Mouse (Mus musculus) forebrain, postnatal 0 days (tissue): ENCODE measurements around the gene Nkpd1. TPM values are rescaled to one million over a fixed set of nuclear protein-coding genes. Genes with fewer than 3 reads are reported as not detected.
A peak's percentile ranks its signal among the peaks of the same experiment; 100 is the strongest.

Experiments
- ATAC-seq: fragments of 200-750 bp; cut with Nextera tagmentation; 2 replicates; pipeline ENCODE4 v1.8.0; 2017; ENCODE audit warnings: mild to moderate bottlenecking, moderate library complexity
- DNase-seq: peaks from one replicate; pipeline ENCODE4 v3.0.0-alpha.2; 2015
- H3K27ac ChIP-seq: fragments of 300-500 bp; sonication (generic); 2 replicates; pipeline ENCODE4 v1.5.1; 2014; ENCODE audit warnings: low read depth, mild to moderate bottlenecking, antibody characterized with exemption, low read length, moderate library complexity, mixed read lengths
- H3K27me3 ChIP-seq: fragments of 300-500 bp; sonication (generic); 2 replicates; pipeline ENCODE4 v1.6.1; 2014; ENCODE audit warnings: mild to moderate bottlenecking, low read length, mixed read lengths; ENCODE audit not compliant: insufficient read depth
- H3K36me3 ChIP-seq: fragments of 300-500 bp; sonication (generic); 2 replicates; pipeline ENCODE4 v1.6.1; 2014; ENCODE audit warnings: mild to moderate bottlenecking, moderate library complexity; ENCODE audit not compliant: insufficient read depth
- H3K4me1 ChIP-seq: fragments of 300-500 bp; sonication (generic); 2 replicates; pipeline ENCODE4 v1.6.1; 2014; ENCODE audit warnings: antibody characterized with exemption; ENCODE audit not compliant: insufficient read depth
- H3K4me2 ChIP-seq: fragments of 300-500 bp; sonication (generic); 2 replicates; pipeline ENCODE4 v1.6.1; 2014; ENCODE audit warnings: low read depth, mild to moderate bottlenecking, moderate library complexity
- H3K4me3 ChIP-seq: fragments of 300-500 bp; sonication (generic); 2 replicates; pipeline ENCODE4 v1.5.1; 2014; ENCODE audit warnings: low read depth, low read length, mixed read lengths
- H3K9ac ChIP-seq: fragments of 300-500 bp; sonication (generic); 2 replicates; pipeline ENCODE4 v1.6.1; 2014; ENCODE audit warnings: mild to moderate bottlenecking
- H3K9me3 ChIP-seq: fragments of 300-500 bp; sonication (generic); 2 replicates; pipeline ENCODE4 v1.6.1; 2016; ENCODE audit warnings: low read length
- CTCF ChIP-seq: sonication (generic); IDR thresholded peaks from 2 replicates; pipeline ENCODE4 v1.5.1; 2016; ENCODE audit warnings: antibody characterized with exemption, control low read depth, low read depth
- WGBS: fragments of 180-500 bp; shearing (Covaris S2); extraction: QIAGEN DNeasy Blood & Tissue Kit; methylation state at CpG from one replicate; pipeline ENCODE4 v1.1.7; 2014; 5-methylcytosine and 5-hydroxymethylcytosine counted together
- polyA plus RNA-seq: library from polyadenylated mRNA; unstranded; fragments of >200 nt; fragmentation: Nextera tagmentation; extraction: Ambion mirVana; gene quantifications from 2 replicates; pipeline ENCODE4 v1.2.1, GENCODE M21; 2015
- total RNA-seq: library from RNA; depleted of rRNA; stranded (reverse); fragments of >200 nt; gene quantifications from 2 replicates; pipeline ENCODE4 v1.2.3, GENCODE M21; 2014

Gene Nkpd1
- total and polyA plus RNA-seq, 2 experiments from 2014 or later: 2.0 to 2.3 TPM

- H3K4me2 ChIP-seq: peak within 1 kb of the TSS; percentile 91
- H3K9me3 ChIP-seq: no peaks in the 10 kb centered on the region
- no peak for TF ChIP-seq CTCF
- DNase-seq (peak; percentile 58), ATAC-seq (peak; percentile 33)
- peak within 1 kb of the TSS; percentile 76 for H3K4me3 ChIP-seq
- H3K27ac ChIP-seq: peak within 1 kb of the TSS; percentile 99
- H3K9ac ChIP-seq: peak within 1 kb of the TSS; percentile 97
- peaks cover 17% of the 10 kb centered on the region for H3K36me3 ChIP-seq
- WGBS: 2% methylated on average over 19 of the region's 19 CpGs
- H3K27me3 ChIP-seq: no peaks in the 10 kb centered on the region
- H3K4me1 ChIP-seq: peaks cover 26% of the 10 kb centered on the region; the same call in 1 of the 2 replicates
Observed at GRCm38 (mm10) chr7:19562643-19563410, 45.2 kb downstream of the Nkpd1 start, which contains the start of gene Ppp1r37. Ppp1r37 (minus strand) TSS chr7:19563076.

- Histone ChIP-seq H3K9me3 (no peaks in the 10 kb centered on the region), H3K4me2 (no peak overlapping the region), H3K27ac (no peak overlapping the region), H3K27me3 (no peaks in the 10 kb centered on the region), H3K9ac (no peak overlapping the region), H3K4me3 (no peak overlapping the region), H3K36me3 (peaks cover 21% of the 10 kb centered on the region), H3K4me1 (peaks cover 25% of the 10 kb centered on the region; the same call in 1 of the 2 replicates)
- no peak for TF ChIP-seq CTCF
- no peak for ATAC-seq
- no peak for DNase-seq
- 87% methylated on average over 3 of the region's 3 CpGs for whole genome bisulfite sequencing
Observed at GRCm38 (mm10) chr7:19563884-19564283, 46.2 kb downstream of the Nkpd1 start.

- ATAC-seq: no peak
- Histone ChIP-seq H3K4me2 (no peak overlapping the region), H3K36me3 (peaks cover 26% of the 10 kb centered on the region)
Observed at GRCm38 (mm10) chr7:19564455-19564854, 46.8 kb downstream of the Nkpd1 start.

GRCm38 (mm10) chr7:19565803-19566202 lies 48.2 kb downstream of the Nkpd1 start:
- DNase-seq: no peak
- Histone ChIP-seq H3K36me3 (peaks cover 32% of the 10 kb centered on the region), H3K4me3 (no peak overlapping the region), H3K4me2 (no peak overlapping the region), H3K9ac (no peak overlapping the region), H3K4me1 (0 out of 2 replicates have a peak, but pooled peaks cover 10% of the 10 kb centered on the region), H3K27ac (no peak overlapping the region), H3K27me3 (no peaks in the 10 kb centered on the region), H3K9me3 (no peaks in the 10 kb centered on the region)
- 91% methylated on average over 2 of the region's 2 CpGs for WGBS
- no peak for TF ChIP-seq CTCF
- no peak for ATAC-seq

More at GRCm38 (mm10) chr7:19564455-19564854, 46.8 kb downstream of the Nkpd1 start:
- H3K27ac ChIP-seq: no peak overlapping the region
- 90% methylated on average over 4 of the region's 4 CpGs for WGBS
- H3K4me1 ChIP-seq: 0 out of 2 replicates have a peak, but pooled peaks cover 19% of the 10 kb centered on the region
- no peaks in the 10 kb centered on the region for H3K9me3 ChIP-seq
- no peak overlapping the region for H3K4me3 ChIP-seq
- no peak overlapping the region for H3K9ac ChIP-seq
- DNase-seq: no peak
- TF ChIP-seq CTCF: peak; percentile 31; the same call in 1 of the 2 replicates
- H3K27me3 ChIP-seq: no peaks in the 10 kb centered on the region

GRCm38 (mm10) chr7:19567426-19567825 lies 49.8 kb downstream of the Nkpd1 start:
- TF ChIP-seq CTCF: no peak
- ATAC-seq: no peak
- Histone ChIP-seq H3K4me2 (no peak overlapping the region), H3K4me3 (no peak overlapping the region), H3K9ac (no peak overlapping the region), H3K27ac (no peak overlapping the region), H3K9me3 (no peaks in the 10 kb centered on the region), H3K27me3 (no peaks in the 10 kb centered on the region), H3K36me3 (peaks cover 32% of the 10 kb centered on the region), H3K4me1 (0 out of 2 replicates have a peak, but pooled peaks cover 6% of the 10 kb centered on the region)
- WGBS: 93% methylated on average over 8 of the region's 8 CpGs
- DNase-seq: no peak

- TF ChIP-seq CTCF: no peak
- Histone ChIP-seq H3K4me1 (no peaks in the 10 kb centered on the region), H3K36me3 (peaks cover 27% of the 10 kb centered on the region), H3K9ac (no peak overlapping the region), H3K4me3 (no peak overlapping the region), H3K4me2 (no peak overlapping the region), H3K27ac (no peak overlapping the region), H3K9me3 (no peaks in the 10 kb centered on the region), H3K27me3 (no peaks in the 10 kb centered on the region)
- ATAC-seq: no peak
- DNase-seq: no peak
- 83% methylated on average over 3 of the region's 3 CpGs for WGBS
Observed at GRCm38 (mm10) chr7:19569647-19570046, 52.0 kb downstream of the Nkpd1 start.

- TF ChIP-seq CTCF: peak; percentile 26; the same call in 1 of the 2 replicates
- Histone ChIP-seq H3K9ac (peak overlapping the region; percentile 68), H3K4me2 (peak overlapping the region; percentile 83), H3K4me3 (peak overlapping the region; percentile 74), H3K4me1 (peaks cover 3% of the 10 kb centered on the region; the same call in 1 of the 2 replicates), H3K27me3 (peaks cover 14% of the 10 kb centered on the region), H3K9me3 (no peaks in the 10 kb centered on the region), H3K36me3 (peaks cover 15% of the 10 kb centered on the region), H3K27ac (peak overlapping the region; percentile 66)
- DNase-seq (peak; percentile 84), ATAC-seq (peak; percentile 93)
- 2% methylated on average over 51 of the region's 53 CpGs for WGBS
Observed at GRCm38 (mm10) chr7:19572926-19573775, 55.5 kb downstream of the Nkpd1 start.
